Mouse (Mus musculus): Measurements from ENCODE around the gene Pdlim5. TPM values are rescaled to one million over a fixed set of nuclear protein-coding genes. Genes with fewer than 3 reads are reported as not detected.

Pdlim5 gene
- polyA plus RNA-seq, 1 experiment from 2014 or later = 28.9 TPM

GRCm38 (mm10) chr3:142421470-142421869 lies 26.0 kb upstream of the Pdlim5 start:
- Histone ChIP-seq H3K4me2 (replicated peaks; ENCODE audit: low read depth) (no peak overlapping the region), H3K27ac (replicated peaks) (no peak overlapping the region), H3K36me3 (ENCODE audit: control insufficient read depth, insufficient read depth, low read length) (no peaks in the 10 kb centered on the region), H3K4me3 (ENCODE audit: low read depth, low read length) (no peak overlapping the region), H3K9me3 (ENCODE audit: control insufficient read depth, low read length) (no peaks in the 10 kb centered on the region), H3K27me3 (ENCODE audit: control insufficient read depth, insufficient read depth, low read length) (no peaks in the 10 kb centered on the region), H3K4me1 (replicated peaks; ENCODE audit: control insufficient read depth, insufficient read depth) (no peaks in the 10 kb centered on the region), H3K9ac (ENCODE audit: low read length) (no peak overlapping the region)
- no peak for DNase-seq (ENCODE audit: low spot score)
- no peak for TF ChIP-seq CTCF (IDR thresholded peaks at IDR 0.05; ENCODE audit: low read depth)
- 78% methylated on average over 3 of the region's 3 CpGs for WGBS
- no peak for ATAC-seq (ENCODE audit: low FRiP score, low TSS enrichment)

- Histone ChIP-seq H3K9me3 (ENCODE audit: control insufficient read depth, low read length) (no peaks in the 10 kb centered on the region), H3K9ac (ENCODE audit: low read length) (no peak overlapping the region), H3K4me3 (ENCODE audit: low read depth, low read length) (no peak overlapping the region), H3K4me2 (replicated peaks; ENCODE audit: low read depth) (no peak overlapping the region), H3K27me3 (ENCODE audit: control insufficient read depth, insufficient read depth, low read length) (no peaks in the 10 kb centered on the region), H3K27ac (replicated peaks) (no peak overlapping the region), H3K36me3 (ENCODE audit: control insufficient read depth, insufficient read depth, low read length) (no peaks in the 10 kb centered on the region), H3K4me1 (replicated peaks; ENCODE audit: control insufficient read depth, insufficient read depth) (no peaks in the 10 kb centered on the region)
- ATAC-seq (ENCODE audit: low FRiP score, low TSS enrichment) (no peak), DNase-seq (ENCODE audit: low spot score) (no peak)
- 62% methylated on average over 3 of the region's 3 CpGs for WGBS
- TF ChIP-seq CTCF (IDR thresholded peaks at IDR 0.05; ENCODE audit: low read depth) (no peak), EP300 (optimal IDR thresholded peaks at IDR 0.05) (no peak)
Measured at GRCm38 (mm10) chr3:142417996-142418395, 22.5 kb upstream of the Pdlim5 start.

GRCm38 (mm10) chr3:142413345-142413885 lies 17.9 kb upstream of the Pdlim5 start:
- Histone ChIP-seq H3K36me3 (ENCODE audit: control insufficient read depth, insufficient read depth, low read length) (no peaks in the 10 kb centered on the region), H3K4me2 (replicated peaks; ENCODE audit: low read depth) (no peak overlapping the region), H3K27ac (replicated peaks) (no peak overlapping the region), H3K4me1 (replicated peaks; ENCODE audit: control insufficient read depth, insufficient read depth) (no peaks in the 10 kb centered on the region), H3K9me3 (ENCODE audit: control insufficient read depth, low read length) (no peaks in the 10 kb centered on the region), H3K9ac (ENCODE audit: low read length) (no peak overlapping the region), H3K4me3 (ENCODE audit: low read depth, low read length) (no peak overlapping the region), H3K27me3 (ENCODE audit: control insufficient read depth, insufficient read depth, low read length) (no peaks in the 10 kb centered on the region)
- DNase-seq (ENCODE audit: low spot score) (no peak), ATAC-seq (ENCODE audit: low FRiP score, low TSS enrichment) (no peak)
- no peak for TF ChIP-seq CTCF (IDR thresholded peaks at IDR 0.05; ENCODE audit: low read depth)
- WGBS = 83% methylated on average over 4 of the region's 4 CpGs

- H3K36me3 ChIP-seq (ENCODE audit: control insufficient read depth, insufficient read depth, low read length) = no peaks in the 10 kb centered on the region
- H3K9ac ChIP-seq (ENCODE audit: low read length) = no peak overlapping the region
- ATAC-seq (ENCODE audit: low FRiP score, low TSS enrichment) (no peak), DNase-seq (ENCODE audit: low spot score) (no peak)
- no peak overlapping the region for H3K4me3 ChIP-seq (ENCODE audit: low read depth, low read length)
- H3K4me2 ChIP-seq (replicated peaks; ENCODE audit: low read depth) = no peak overlapping the region
- H3K27me3 ChIP-seq (ENCODE audit: control insufficient read depth, insufficient read depth, low read length) = no peaks in the 10 kb centered on the region
- no peaks in the 10 kb centered on the region for H3K9me3 ChIP-seq (ENCODE audit: control insufficient read depth, low read length)
- no peaks in the 10 kb centered on the region for H3K4me1 ChIP-seq (replicated peaks; ENCODE audit: control insufficient read depth, insufficient read depth)
- no peak overlapping the region for H3K27ac ChIP-seq (replicated peaks)
- TF ChIP-seq EP300 (optimal IDR thresholded peaks at IDR 0.05) (no peak), CTCF (IDR thresholded peaks at IDR 0.05; ENCODE audit: low read depth) (no peak)
Measured at GRCm38 (mm10) chr3:142410930-142411329, 15.4 kb upstream of the Pdlim5 start.

GRCm38 (mm10) chr3:142394796-142395508 lies 544 bp downstream of the Pdlim5 start:
- ATAC-seq (ENCODE audit: low FRiP score, low TSS enrichment) (peak; percentile 85), DNase-seq (ENCODE audit: low spot score) (peak; percentile 87)
- H3K4me3 ChIP-seq (ENCODE audit: low read depth, low read length) = peak overlapping the region; percentile 94
- no peaks in the 10 kb centered on the region for H3K9me3 ChIP-seq (ENCODE audit: control insufficient read depth, low read length)
- no peaks in the 10 kb centered on the region for H3K36me3 ChIP-seq (ENCODE audit: control insufficient read depth, insufficient read depth, low read length)
- TF ChIP-seq CTCF (IDR thresholded peaks at IDR 0.05; ENCODE audit: low read depth) (no peak; the same call in 1 of the 2 replicates), EP300 (optimal IDR thresholded peaks at IDR 0.05) (no peak)
- no peaks in the 10 kb centered on the region for H3K27me3 ChIP-seq (ENCODE audit: control insufficient read depth, insufficient read depth, low read length)
- H3K4me2 ChIP-seq (replicated peaks; ENCODE audit: low read depth) = peak overlapping the region; percentile 66
- peak overlapping the region; percentile 98 for H3K27ac ChIP-seq (replicated peaks)
- peak overlapping the region; percentile 92 for H3K9ac ChIP-seq (ENCODE audit: low read length)
- WGBS = under 1% methylated on average over 55 of the region's 64 CpGs
- H3K4me1 ChIP-seq (replicated peaks; ENCODE audit: control insufficient read depth, insufficient read depth) = no peaks in the 10 kb centered on the region

GRCm38 (mm10) chr3:142394000-142394411 lies 1.5 kb downstream of the Pdlim5 start:
- Histone ChIP-seq H3K9ac (ENCODE audit: low read length) (peak overlapping the region; percentile 92; the same call in 1 of the 2 replicates), H3K27ac (replicated peaks) (no peak overlapping the region), H3K4me2 (replicated peaks; ENCODE audit: low read depth) (peak overlapping the region; percentile 66), H3K4me1 (replicated peaks; ENCODE audit: control insufficient read depth, insufficient read depth) (no peaks in the 10 kb centered on the region), H3K36me3 (ENCODE audit: control insufficient read depth, insufficient read depth, low read length) (no peaks in the 10 kb centered on the region), H3K9me3 (ENCODE audit: control insufficient read depth, low read length) (no peaks in the 10 kb centered on the region), H3K27me3 (ENCODE audit: control insufficient read depth, insufficient read depth, low read length) (no peaks in the 10 kb centered on the region), H3K4me3 (ENCODE audit: low read depth, low read length) (peak overlapping the region; percentile 94)
- TF ChIP-seq EP300 (optimal IDR thresholded peaks at IDR 0.05) (no peak), CTCF (IDR thresholded peaks at IDR 0.05; ENCODE audit: low read depth) (peak; percentile 40; the same call in 1 of the 2 replicates)
- DNase-seq (ENCODE audit: low spot score) = no peak
- no peak for ATAC-seq (ENCODE audit: low FRiP score, low TSS enrichment)
- WGBS = 28% methylated on average over 9 of the region's 9 CpGs

Measured in stomach, postnatal 0 days (tissue).